Mouse (Mus musculus): ENCODE data around the gene Gm37240. TPM values are rescaled to one million over a fixed set of nuclear protein-coding genes. Genes with fewer than 3 reads are reported as not detected.
A peak's percentile ranks its signal among the peaks of the same experiment; 100 is the strongest.

The Gm37240 gene
- total RNA-seq, 4 experiments from 2014 or later, result 29.7 to 37.8 (median 36.6) TPM

- DNase-seq (ENCODE audit: low spot score in 2 of 2), result no peak
Observed at GRCm38 (mm10) chr3:84732016-84732502, 1155.3 kb downstream of the Gm37240 start.

- no peak for DNase-seq (ENCODE audit: low spot score in 2 of 2)
Observed at GRCm38 (mm10) chr3:84731403-84732015, 1155.8 kb downstream of the Gm37240 start.

GRCm38 (mm10) chr3:84731003-84731402 lies 1156.3 kb downstream of the Gm37240 start:
- DNase-seq (ENCODE audit: low spot score in 2 of 2), result no peak

GRCm38 (mm10) chr3:84729806-84730205 lies 1157.5 kb downstream of the Gm37240 start:
- no peak for DNase-seq (ENCODE audit: low spot score in 2 of 2)

GRCm38 (mm10) chr3:84723996-84724395 lies 1163.3 kb downstream of the Gm37240 start:
- DNase-seq (ENCODE audit: low spot score in 2 of 2), result no peak

GRCm38 (mm10) chr3:84722680-84723079 lies 1164.6 kb downstream of the Gm37240 start:
- DNase-seq (ENCODE audit: low spot score in 2 of 2), result no peak

- DNase-seq (ENCODE audit: low spot score in 2 of 2), result no peak
Observed at GRCm38 (mm10) chr3:84715073-84715768, 1172.1 kb downstream of the Gm37240 start.

GRCm38 (mm10) chr3:84712941-84713340 lies 1174.4 kb downstream of the Gm37240 start:
- DNase-seq (ENCODE audit: low spot score in 2 of 2), result no peak

GRCm38 (mm10) chr3:84710723-84711122 lies 1176.6 kb downstream of the Gm37240 start:
- DNase-seq (ENCODE audit: low spot score in 2 of 2), result no peak

- peak; percentile 27 to 43 for DNase-seq (ENCODE audit: low spot score in 2 of 2)
Observed at GRCm38 (mm10) chr3:84709967-84710366, 1177.4 kb downstream of the Gm37240 start.

GRCm38 (mm10) chr3:84709100-84709499 lies 1178.2 kb downstream of the Gm37240 start:
- DNase-seq (ENCODE audit: low spot score in 2 of 2), result no peak

- DNase-seq (ENCODE audit: low spot score in 2 of 2), result peak; percentile 33 to 69
Observed at GRCm38 (mm10) chr3:84708469-84708868, 1178.8 kb downstream of the Gm37240 start.

- DNase-seq (ENCODE audit: low spot score in 2 of 2), result no peak
Observed at GRCm38 (mm10) chr3:84705224-84705623, 1182.1 kb downstream of the Gm37240 start.

GRCm38 (mm10) chr3:84703083-84703810 lies 1184.1 kb downstream of the Gm37240 start:
- DNase-seq (ENCODE audit: low spot score in 2 of 2), result no peak

- DNase-seq (ENCODE audit: low spot score in 2 of 2), result no peak
Observed at GRCm38 (mm10) chr3:84701964-84702363, 1185.4 kb downstream of the Gm37240 start.

GRCm38 (mm10) chr3:84701509-84701908 lies 1185.8 kb downstream of the Gm37240 start:
- DNase-seq (ENCODE audit: low spot score in 2 of 2), result no peak

GRCm38 (mm10) chr3:84696428-84696917 lies 1190.8 kb downstream of the Gm37240 start:
- DNase-seq (ENCODE audit: low spot score in 2 of 2), result no peak

- DNase-seq (ENCODE audit: low spot score in 2 of 2), result no peak
Observed at GRCm38 (mm10) chr3:84695867-84696361, 1191.4 kb downstream of the Gm37240 start.

GRCm38 (mm10) chr3:84695418-84695817 lies 1191.9 kb downstream of the Gm37240 start:
- no peak for DNase-seq (ENCODE audit: low spot score in 2 of 2)

- no peak for DNase-seq (ENCODE audit: low spot score in 2 of 2)
Observed at GRCm38 (mm10) chr3:84693886-84694285, 1193.4 kb downstream of the Gm37240 start.

GRCm38 (mm10) chr3:84692647-84693199 lies 1194.6 kb downstream of the Gm37240 start:
- DNase-seq (ENCODE audit: low spot score in 2 of 2), result no peak
